ENCODE assay signal across 15 mouse cellular contexts in the genomic region with DNA sequence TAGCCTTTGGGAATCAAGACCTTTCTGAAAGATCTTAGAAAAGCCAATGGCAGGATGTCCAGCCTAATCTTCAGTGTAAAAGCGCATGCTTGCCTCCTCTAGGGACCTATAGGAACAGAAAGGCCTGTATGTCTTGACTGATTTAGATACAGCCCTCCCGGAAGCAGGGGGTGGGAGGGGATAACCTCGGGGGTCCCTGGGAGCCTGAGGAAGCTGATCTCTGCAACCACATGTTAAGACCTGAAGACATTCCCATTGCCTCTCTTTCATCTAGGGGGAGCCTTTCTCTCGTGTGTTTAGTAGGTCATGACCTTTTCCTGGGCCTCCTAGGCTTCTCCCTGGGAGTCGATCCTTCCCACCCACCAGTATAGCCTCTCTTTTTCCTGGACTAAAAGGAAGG.
"Had no signal": no experiment of that assay in that cellular context is flagged by ENCODE, and none has a peak within 500 bp of the region (broad histone marks: within the 10 kb centered on the region; RNA-seq: fewer than 3 reads in every experiment).

No protein-coding gene starts in this region.

- DNase-seq: kidney, adult 2 months; kidney, postnatal 25 days; layer of hippocampus, adult 9-11 months; left cerebral cortex, postnatal 4 days; lung, postnatal 14 days; thymus, postnatal 25 days had no signal

- H3K27ac ChIP-seq: kidney, embryonic 15.5 days; liver, embryonic 12.5 days; lung, embryonic 15.5 days; macrophage; midbrain, embryonic 13.5 days; neural tube, embryonic 15.5 days; stomach, postnatal 0 days had no signal

- H3K4me3 ChIP-seq: kidney, embryonic 15.5 days; liver, embryonic 12.5 days; lung, embryonic 15.5 days; midbrain, embryonic 13.5 days; myocyte; neural tube, embryonic 15.5 days had no signal

- H3K4me2 ChIP-seq: kidney, embryonic 15.5 days; liver, embryonic 12.5 days; lung, embryonic 15.5 days; midbrain, embryonic 13.5 days; neural tube, embryonic 15.5 days had no signal

- ATAC-seq: liver, embryonic 12.5 days; midbrain, embryonic 13.5 days had no signal

- H3K27me3 ChIP-seq: kidney, embryonic 15.5 days; lung, embryonic 15.5 days; megakaryocyte, embryonic 14.5 days had no signal

- H3K36me3 ChIP-seq: kidney, embryonic 15.5 days; liver, embryonic 12.5 days; lung, embryonic 15.5 days; midbrain, embryonic 13.5 days; neural tube, embryonic 15.5 days had no signal

- H3K9me3 ChIP-seq: kidney, embryonic 15.5 days; liver, embryonic 12.5 days; lung, embryonic 15.5 days; midbrain, embryonic 13.5 days; neural tube, embryonic 15.5 days had no signal

- H3K9ac ChIP-seq: kidney, embryonic 15.5 days; liver, embryonic 12.5 days; lung, embryonic 15.5 days; midbrain, embryonic 13.5 days; neural tube, embryonic 15.5 days had no signal
